Mouse (Mus musculus) forebrain, embryonic 11.5 days (tissue): Measurements from ENCODE around the gene Gm20532. TPM values are rescaled to one million over a fixed set of nuclear protein-coding genes. Genes with fewer than 3 reads are reported as not detected.

Experiments used
- ATAC-seq: fragments of 200-750 bp; cut with Nextera tagmentation; replicated peaks from 2 replicates; pipeline ENCODE4 v1.8.0; 2017; ENCODE audit warnings: moderate TSS enrichment; ENCODE audit not compliant: low FRiP score
- DNase-seq: peaks from one replicate; pipeline ENCODE4 v3.0.0-alpha.2; 2017; ENCODE audit warnings: low spot score
- H3K27ac ChIP-seq: fragments of 300-500 bp; sonication (generic); 2 replicates; pipeline ENCODE4 v1.5.1; 2014; ENCODE audit warnings: low read depth, low read length
- H3K27me3 ChIP-seq: fragments of 300-500 bp; sonication (generic); 2 replicates; pipeline ENCODE4 v1.6.1; 2014; ENCODE audit warnings: mild to moderate bottlenecking, low read length, mixed read lengths; ENCODE audit not compliant: control insufficient read depth, insufficient read depth
- H3K36me3 ChIP-seq: fragments of 300-500 bp; sonication (generic); 2 replicates; pipeline ENCODE4 v1.6.1; 2014; ENCODE audit warnings: mild to moderate bottlenecking, low read length, moderate library complexity, mixed read lengths; ENCODE audit not compliant: control insufficient read depth, insufficient read depth
- H3K4me1 ChIP-seq: fragments of 300-500 bp; sonication (generic); replicated peaks from 2 replicates; pipeline ENCODE4 v1.6.1; 2014; ENCODE audit warnings: low read length, mixed read lengths; ENCODE audit not compliant: control insufficient read depth, insufficient read depth
- H3K4me2 ChIP-seq: fragments of 300-500 bp; sonication (generic); 2 replicates; pipeline ENCODE4 v1.6.1; 2014; ENCODE audit warnings: low read depth, mild to moderate bottlenecking, low read length, moderate library complexity, mixed read lengths; ENCODE audit not compliant: severe bottlenecking
- H3K4me3 ChIP-seq: fragments of 300-500 bp; sonication (generic); 2 replicates; pipeline ENCODE4 v1.5.1; 2014; ENCODE audit warnings: low read depth, low read length
- H3K9ac ChIP-seq: fragments of 300-500 bp; sonication (generic); 2 replicates; pipeline ENCODE4 v1.6.1; 2014; ENCODE audit warnings: low read length
- H3K9me3 ChIP-seq: fragments of 300-500 bp; sonication (generic); 2 replicates; pipeline ENCODE4 v1.6.1; 2016; ENCODE audit warnings: low read length, mixed read lengths; ENCODE audit not compliant: control insufficient read depth
- whole genome bisulfite sequencing: fragments of 180-500 bp; shearing (Covaris S2); extraction: QIAGEN DNeasy Blood & Tissue Kit; methylation state at CpG from one replicate; pipeline ENCODE4 v1.1.7; 2014; 5-methylcytosine and 5-hydroxymethylcytosine counted together
- polyA plus RNA-seq: library from polyadenylated mRNA; unstranded; fragments of >200 nt; fragmentation: Nextera tagmentation; extraction: Ambion mirVana; gene quantifications from 2 replicates; pipeline ENCODE4 v1.2.1, GENCODE M21; 2014

Gm20532 gene
- polyA plus RNA-seq, 1 experiment from 2014 or later, result not detected

DNA sequence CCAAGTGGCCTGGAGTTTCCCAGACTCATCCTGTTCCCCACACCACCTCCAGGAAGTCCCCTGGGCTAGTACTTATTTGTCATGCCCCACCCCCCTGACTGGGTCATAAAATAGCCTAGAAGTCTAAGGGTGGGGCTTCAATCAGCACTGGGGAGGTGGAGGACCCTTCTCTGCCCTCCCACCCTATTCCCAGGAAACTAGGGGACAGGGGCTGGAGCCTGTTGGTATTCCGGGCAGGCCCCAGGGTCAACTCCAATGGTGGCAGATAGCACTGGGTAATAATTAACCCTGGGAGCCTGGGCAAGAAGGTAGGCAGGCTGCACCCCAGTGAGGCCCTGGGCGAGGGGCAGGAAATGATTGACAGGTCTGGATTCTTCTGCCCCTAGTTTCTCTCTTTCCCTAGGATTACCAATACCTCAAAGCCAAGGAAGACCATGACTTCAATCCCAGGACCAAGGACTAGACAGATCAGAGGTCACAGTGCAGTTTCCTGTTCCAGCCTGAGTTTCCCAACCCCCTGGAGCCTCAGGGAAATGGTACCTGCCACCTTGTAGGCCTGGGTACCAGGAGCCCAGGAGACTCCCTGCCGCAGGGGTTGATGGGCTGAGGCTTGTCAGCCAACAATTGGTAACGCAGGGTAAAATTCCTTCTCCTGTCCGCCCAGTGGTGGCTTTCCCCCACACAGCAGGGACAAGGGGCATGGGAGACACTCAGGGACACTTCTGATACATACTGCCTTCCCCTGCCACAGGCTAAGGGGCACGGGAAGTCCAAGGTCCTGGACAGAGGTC lies 8.7 kb downstream of the Gm20532 start:
- ATAC-seq, result no peak
- 87% methylated on average over 6 of the region's 6 CpGs for WGBS
- DNase-seq, result no peak
- H3K27ac ChIP-seq, result no peak overlapping the region
- no peaks in the 10 kb centered on the region for H3K36me3 ChIP-seq
- H3K9ac ChIP-seq, result no peak overlapping the region
- H3K4me3 ChIP-seq, result no peak overlapping the region
- H3K9me3 ChIP-seq, result no peaks in the 10 kb centered on the region
- H3K27me3 ChIP-seq, result no peaks in the 10 kb centered on the region
- H3K4me1 ChIP-seq, result no peaks in the 10 kb centered on the region
- H3K4me2 ChIP-seq, result no peak overlapping the region

DNA sequence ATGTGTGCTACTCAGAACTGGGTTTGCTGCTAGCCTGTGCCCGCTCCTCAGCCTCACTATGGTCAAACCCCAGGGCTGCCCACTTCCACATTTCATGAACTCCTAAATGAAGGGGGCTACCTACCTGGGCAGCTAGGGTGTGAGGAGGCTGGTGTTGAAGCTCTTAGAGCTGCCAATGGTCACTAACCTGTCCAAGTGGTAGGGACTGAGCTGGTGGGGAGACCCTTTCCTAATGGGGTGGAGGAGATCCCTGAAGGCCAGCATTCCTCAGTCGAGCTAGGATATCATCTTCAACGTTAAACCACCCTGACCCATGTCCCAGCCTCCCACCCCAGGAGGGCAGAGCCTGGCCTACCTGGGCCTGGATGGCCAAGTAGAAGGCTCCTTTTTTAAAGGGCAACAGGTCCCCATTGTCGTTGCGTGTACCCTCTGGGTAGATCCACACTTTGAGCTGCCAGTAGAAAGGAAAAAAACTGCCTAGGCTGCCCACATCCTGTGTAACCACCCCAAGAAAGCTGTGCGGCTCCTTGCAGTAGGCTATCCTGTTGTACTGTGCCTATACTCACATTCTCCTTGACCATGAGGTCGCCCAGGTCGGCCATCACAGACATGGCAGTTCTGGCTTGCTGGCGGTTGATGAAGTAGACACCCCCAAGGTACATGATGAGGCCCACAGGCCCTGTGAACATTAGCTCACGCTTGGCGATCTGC lies 9.4 kb downstream of the Gm20532 start:
- 91% methylated on average over 11 of the region's 11 CpGs for WGBS
- DNase-seq, result no peak
- Histone ChIP-seq H3K4me3 (no peak overlapping the region), H3K4me1 (no peaks in the 10 kb centered on the region), H3K4me2 (no peak overlapping the region), H3K9ac (no peak overlapping the region), H3K9me3 (no peaks in the 10 kb centered on the region), H3K27me3 (no peaks in the 10 kb centered on the region), H3K27ac (no peak overlapping the region), H3K36me3 (no peaks in the 10 kb centered on the region)
- ATAC-seq, result no peak; the same call in 1 of the 2 replicates

- Histone ChIP-seq H3K36me3 (no peaks in the 10 kb centered on the region), H3K4me1 (no peaks in the 10 kb centered on the region), H3K27ac (no peak overlapping the region), H3K9me3 (no peaks in the 10 kb centered on the region), H3K9ac (no peak overlapping the region), H3K27me3 (no peaks in the 10 kb centered on the region), H3K4me2 (no peak overlapping the region), H3K4me3 (no peak overlapping the region)
- WGBS, result 96% methylated on average over 3 of the region's 3 CpGs
- no peak for ATAC-seq
- DNase-seq, result no peak
These were observed 10.5 kb downstream of the Gm20532 start for GRCm38 (mm10) chr2:26596898-26597297.

DNA sequence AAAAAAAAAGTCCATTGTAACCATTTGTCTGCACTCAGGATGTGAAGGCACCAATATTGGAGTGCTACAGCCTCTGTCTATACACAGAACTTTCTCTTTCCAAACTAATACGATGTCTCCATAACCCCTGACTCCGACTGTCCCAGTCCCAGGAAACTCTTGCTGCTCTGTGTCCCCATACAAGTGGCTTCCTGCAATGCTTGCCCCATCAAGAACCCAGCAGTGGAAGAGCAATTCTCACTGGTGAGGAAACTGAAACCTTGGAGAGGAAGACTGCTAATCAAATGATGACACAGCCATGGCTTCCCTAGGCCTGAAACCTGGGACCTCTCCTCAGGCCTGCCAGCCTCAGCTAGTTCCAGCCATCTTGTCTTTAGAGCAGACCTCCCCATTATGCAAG lies 11.4 kb downstream of the Gm20532 start:
- Histone ChIP-seq H3K9ac (no peak overlapping the region), H3K27me3 (peaks cover 3% of the 10 kb centered on the region), H3K9me3 (no peaks in the 10 kb centered on the region), H3K4me2 (no peak overlapping the region), H3K4me3 (no peak overlapping the region), H3K36me3 (no peaks in the 10 kb centered on the region), H3K27ac (no peak overlapping the region), H3K4me1 (no peaks in the 10 kb centered on the region)
- WGBS, result 81% methylated on average over 2 of the region's 2 CpGs
- no peak for DNase-seq
- ATAC-seq, result no peak

GRCm38 (mm10) chr2:26598462-26598861 lies 12.0 kb downstream of the Gm20532 start:
- H3K4me1 ChIP-seq, result 0 out of 2 replicates have a peak, but pooled peaks cover 1% of the 10 kb centered on the region
- no peak overlapping the region for H3K4me3 ChIP-seq
- DNase-seq (no peak), ATAC-seq (no peak)
- no peak overlapping the region for H3K27ac ChIP-seq
- no peaks in the 10 kb centered on the region for H3K36me3 ChIP-seq
- H3K4me2 ChIP-seq, result no peak overlapping the region
- H3K9me3 ChIP-seq, result no peaks in the 10 kb centered on the region
- H3K27me3 ChIP-seq, result peaks cover 10% of the 10 kb centered on the region
- no peak overlapping the region for H3K9ac ChIP-seq
- WGBS, result 89% methylated on average over 3 of the region's 3 CpGs

GRCm38 (mm10) chr2:26599965-26600364 lies 13.5 kb downstream of the Gm20532 start:
- no peak for DNase-seq
- Histone ChIP-seq H3K4me1 (peaks cover 6% of the 10 kb centered on the region; the same call in 1 of the 2 replicates), H3K4me2 (no peak overlapping the region), H3K9me3 (no peaks in the 10 kb centered on the region), H3K9ac (no peak overlapping the region), H3K36me3 (no peaks in the 10 kb centered on the region), H3K4me3 (no peak overlapping the region), H3K27ac (no peak overlapping the region), H3K27me3 (peaks cover 24% of the 10 kb centered on the region)
- ATAC-seq, result no peak
- WGBS, result 88% methylated on average over 4 of the region's 4 CpGs

DNA sequence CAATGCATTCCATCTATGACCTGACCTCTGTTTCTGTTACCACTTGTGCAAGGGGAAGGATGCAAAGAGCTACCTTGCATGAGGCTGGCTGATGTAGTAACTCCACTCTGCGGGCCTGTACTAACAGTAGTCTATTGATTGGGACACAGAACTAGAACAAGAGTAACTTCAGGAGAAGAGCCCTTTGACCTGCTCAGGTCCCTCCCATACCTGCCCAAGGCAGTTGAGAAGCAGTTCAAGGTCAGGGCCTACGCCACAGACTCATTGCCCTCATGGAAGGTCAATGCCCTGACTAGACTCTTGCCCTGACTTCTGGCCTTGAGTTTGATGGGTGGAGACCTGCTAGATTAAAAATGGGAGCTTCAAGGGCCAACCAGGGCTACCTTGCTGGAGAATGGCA lies 14.2 kb downstream of the Gm20532 start:
- Histone ChIP-seq H3K9me3 (no peaks in the 10 kb centered on the region), H3K4me3 (no peak overlapping the region)
- 88% methylated on average over 2 of the region's 2 CpGs for WGBS

GRCm38 (mm10) chr2:26601595-26601994 lies 15.2 kb downstream of the Gm20532 start:
- H3K9ac ChIP-seq, result no peak overlapping the region
- 86% methylated on average over 1 of the region's 1 CpGs for WGBS
- no peak overlapping the region for H3K4me2 ChIP-seq
- ATAC-seq, result no peak
- H3K27ac ChIP-seq, result no peak overlapping the region
- H3K9me3 ChIP-seq, result no peaks in the 10 kb centered on the region
- H3K36me3 ChIP-seq, result no peaks in the 10 kb centered on the region
- peaks cover 6% of the 10 kb centered on the region; the same call in 1 of the 2 replicates for H3K4me1 ChIP-seq
- peaks cover 24% of the 10 kb centered on the region for H3K27me3 ChIP-seq
- H3K4me3 ChIP-seq, result no peak overlapping the region
- no peak for DNase-seq

More for the DNA sequence above, 14.2 kb downstream of the Gm20532 start:
- ATAC-seq, result no peak
- peaks cover 24% of the 10 kb centered on the region for H3K27me3 ChIP-seq
- H3K36me3 ChIP-seq, result no peaks in the 10 kb centered on the region
- H3K4me1 ChIP-seq, result peaks cover 6% of the 10 kb centered on the region; the same call in 1 of the 2 replicates
- DNase-seq, result no peak
- H3K4me2 ChIP-seq, result no peak overlapping the region
- H3K9ac ChIP-seq, result no peak overlapping the region
- no peak overlapping the region for H3K27ac ChIP-seq
